Mouse (Mus musculus) cortical plate, adult 2 months (tissue): Measurements from ENCODE around the gene Tbc1d2b. TPM values are rescaled to one million over a fixed set of nuclear protein-coding genes. Genes with fewer than 3 reads are reported as not detected.

Experiments
- H3K27ac ChIP-seq: fragments of 200-500 bp; 2 replicates; pipeline ENCODE4 v1.5.1; 2012; ENCODE audit warnings: low read length, control low read depth, inconsistent platforms; ENCODE audit not compliant: insufficient read depth
- H3K4me1 ChIP-seq: fragments of 200-500 bp; 2 replicates; pipeline ENCODE4 v1.6.1; 2011; ENCODE audit warnings: low read length; ENCODE audit not compliant: control insufficient read depth, insufficient read depth
- H3K4me3 ChIP-seq: fragments of 200-500 bp; 2 replicates; pipeline ENCODE4 v1.5.1; 2011; ENCODE audit warnings: mild to moderate bottlenecking, low read length, control low read depth; ENCODE audit not compliant: insufficient read depth
- CTCF ChIP-seq: fragments of 200-500 bp; IDR thresholded peaks from 2 replicates; pipeline ENCODE4 v1.5.1; 2011; ENCODE audit warnings: mild to moderate bottlenecking, control low read depth, low read length; ENCODE audit not compliant: insufficient read depth; ENCODE audit errors: extremely low read depth
- POLR2A ChIP-seq: fragments of 200-500 bp; IDR thresholded peaks from 2 replicates; pipeline ENCODE4 v1.6.1; 2011; ENCODE audit warnings: mild to moderate bottlenecking, low read length, control low read depth; ENCODE audit not compliant: insufficient read depth; ENCODE audit errors: extremely low read depth
- polyA plus RNA-seq: library from polyadenylated mRNA; depleted of rRNA; stranded (reverse); fragments of >200 nt; gene quantifications from 2 replicates; pipeline ENCODE4 v1.2.3, GENCODE M21; 2012

Tbc1d2b gene
- polyA plus RNA-seq, 1 experiment = 11.4 TPM

DNA sequence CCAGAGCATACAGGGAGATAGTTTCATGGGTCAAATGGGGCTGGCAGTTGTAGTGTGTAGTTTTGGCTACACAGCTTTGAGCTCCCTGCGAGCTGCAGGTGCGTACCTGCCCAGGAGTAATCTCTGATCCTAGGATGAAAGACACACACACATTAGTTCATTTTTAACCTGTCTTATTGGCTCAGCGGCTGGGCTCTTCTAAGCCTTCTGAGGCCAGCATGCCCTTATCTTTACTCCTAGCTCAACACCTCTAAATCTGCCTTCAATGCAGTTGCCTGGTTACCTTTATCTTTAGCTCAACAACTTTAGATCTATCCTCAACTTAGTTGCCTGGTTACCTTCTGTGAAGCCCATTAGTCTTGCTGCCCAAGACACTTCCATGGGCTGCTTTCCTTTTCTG lies 7.8 kb upstream of the Tbc1d2b start:
- Histone ChIP-seq H3K4me3 (no peak overlapping the region), H3K27ac (no peak overlapping the region), H3K4me1 (no peaks in the 10 kb centered on the region)
- TF ChIP-seq CTCF (no peak), POLR2A (no peak)

DNA sequence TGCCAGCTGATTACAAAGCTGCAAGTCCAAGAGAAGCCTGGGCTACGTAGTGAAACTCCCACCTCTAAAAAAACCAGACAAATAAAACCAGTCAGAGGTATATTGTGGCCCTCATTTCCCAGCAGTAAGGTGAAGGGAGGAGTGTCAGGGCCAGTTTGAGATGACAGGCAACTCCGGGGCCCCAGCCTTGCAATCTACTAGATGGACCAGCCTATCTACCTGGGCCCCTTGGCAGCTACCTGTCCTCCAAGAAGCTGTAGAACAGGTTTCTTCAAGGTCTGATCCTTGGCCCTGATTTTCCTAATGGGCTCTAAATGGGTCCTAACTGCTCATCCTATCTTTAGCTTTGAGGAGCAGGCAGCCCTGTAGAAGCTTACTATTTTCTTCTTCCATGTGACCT lies 7.3 kb upstream of the Tbc1d2b start:
- Histone ChIP-seq H3K27ac (no peak overlapping the region), H3K4me3 (no peak overlapping the region), H3K4me1 (no peaks in the 10 kb centered on the region)
- TF ChIP-seq POLR2A (no peak), CTCF (no peak)

DNA sequence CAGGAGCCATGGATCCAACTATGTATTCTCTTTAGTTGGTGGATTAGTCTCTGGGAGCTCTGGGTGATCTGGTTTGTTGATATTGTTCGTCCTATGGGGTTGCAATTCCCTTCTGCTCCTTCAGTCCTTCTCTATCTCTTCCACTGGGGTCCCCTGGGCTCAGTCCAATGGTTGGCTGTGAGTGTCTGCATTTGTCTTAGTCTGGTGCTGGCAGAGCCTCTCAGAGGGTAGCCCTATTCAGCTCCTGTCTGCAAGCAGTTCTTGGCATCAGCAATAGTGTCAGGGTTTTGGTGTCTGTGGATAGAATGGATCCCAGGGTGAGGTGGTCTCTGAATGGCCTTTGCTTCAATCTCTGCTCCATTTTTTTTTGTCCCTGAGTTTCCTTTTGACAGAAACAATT lies 6.2 kb upstream of the Tbc1d2b start:
- Histone ChIP-seq H3K27ac (no peak overlapping the region), H3K4me1 (no peaks in the 10 kb centered on the region), H3K4me3 (no peak overlapping the region)
- TF ChIP-seq POLR2A (no peak), CTCF (no peak)

DNA sequence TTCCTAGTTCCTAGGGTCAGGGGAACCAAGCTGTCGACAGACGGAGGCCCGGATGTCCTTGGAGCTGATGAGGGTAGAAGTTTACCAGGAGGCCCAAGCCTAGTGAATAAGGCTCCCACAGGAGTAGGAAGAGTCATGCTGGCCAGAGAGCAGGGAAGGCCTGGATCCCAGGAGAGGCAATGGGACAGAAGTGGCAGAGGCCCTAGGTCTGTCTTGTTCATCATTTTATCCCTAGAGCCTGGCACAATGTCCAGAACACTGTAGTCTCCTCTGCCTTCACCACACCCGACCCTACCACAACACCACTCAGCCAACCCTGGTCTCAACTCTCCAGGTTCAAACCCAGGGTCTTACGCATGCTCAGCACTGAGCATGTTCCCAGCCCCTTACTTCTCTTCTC lies 5.3 kb upstream of the Tbc1d2b start:
- Histone ChIP-seq H3K4me3 (no peak overlapping the region), H3K27ac (no peak overlapping the region), H3K4me1 (no peaks in the 10 kb centered on the region)
- no peak for TF ChIP-seq POLR2A
- no peak for TF ChIP-seq CTCF

DNA sequence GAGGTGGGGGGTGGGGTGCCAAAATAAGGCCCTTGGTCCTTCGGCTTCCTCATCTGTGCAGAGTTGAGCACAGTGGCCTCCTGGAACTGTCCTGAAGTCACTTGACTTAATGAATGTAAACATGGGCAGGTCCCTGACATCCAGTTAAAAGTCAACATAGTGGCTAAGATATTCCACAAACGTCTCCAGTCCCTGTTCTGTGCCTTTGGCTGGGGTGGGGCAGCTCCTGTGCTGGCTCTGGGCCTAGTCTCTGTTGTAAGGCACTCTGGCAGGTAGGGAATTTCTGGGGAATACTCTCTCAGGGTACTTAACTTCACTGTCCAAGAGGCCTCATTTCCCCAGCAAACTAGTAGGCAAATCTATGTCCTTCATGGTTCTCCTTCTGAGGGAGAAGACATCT lies 4.9 kb upstream of the Tbc1d2b start:
- no peaks in the 10 kb centered on the region for H3K4me1 ChIP-seq

DNA sequence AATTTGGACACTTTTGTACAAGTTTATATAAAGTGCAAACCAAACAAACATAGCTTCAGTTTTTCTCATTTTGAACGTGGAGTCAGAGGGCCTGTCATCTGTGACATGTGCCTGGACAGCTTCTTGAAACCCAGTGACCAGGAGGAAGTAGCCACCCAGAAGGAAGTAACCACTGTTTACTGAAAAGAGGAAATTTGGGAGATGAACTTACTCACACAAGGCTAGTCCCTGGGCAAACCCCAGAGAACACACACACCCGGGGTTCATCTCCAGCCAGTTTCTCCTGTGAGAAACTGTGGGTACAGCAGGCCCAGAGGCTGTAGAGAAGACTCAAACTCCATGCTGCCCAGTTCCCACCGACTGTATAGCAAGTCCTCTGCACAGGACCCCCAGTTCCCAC lies 3.9 kb upstream of the Tbc1d2b start:
- H3K4me3 ChIP-seq = no peak overlapping the region

More for the DNA sequence above, 4.9 kb upstream of the Tbc1d2b start:
- H3K27ac ChIP-seq = no peak overlapping the region
- TF ChIP-seq POLR2A = no peak
- no peak for TF ChIP-seq CTCF
- H3K4me3 ChIP-seq = no peak overlapping the region

DNA sequence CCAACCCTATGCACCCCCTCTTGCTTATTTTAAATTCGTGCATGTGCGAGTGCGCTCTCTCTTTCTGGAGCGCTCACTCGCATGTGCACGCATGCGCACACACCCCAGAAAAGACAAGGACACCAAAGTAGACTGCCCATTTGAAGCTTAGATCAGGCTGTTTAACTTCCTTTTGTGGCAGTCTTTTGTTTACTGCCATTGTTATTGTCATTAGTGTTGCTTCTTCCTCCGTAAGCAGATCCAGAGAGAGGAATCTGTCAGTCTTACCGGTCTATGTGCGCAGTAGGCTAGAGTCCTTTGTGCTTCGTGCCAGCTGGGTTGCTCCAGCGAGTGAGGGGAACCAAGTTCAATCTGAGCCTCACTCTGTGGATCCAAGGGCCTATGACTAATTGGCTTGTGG lies 1.7 kb upstream of the Tbc1d2b start:
- Histone ChIP-seq H3K4me3 (no peak overlapping the region), H3K27ac (no peak overlapping the region), H3K4me1 (no peaks in the 10 kb centered on the region)
- no peak for TF ChIP-seq CTCF

More for the DNA sequence above, 3.9 kb upstream of the Tbc1d2b start:
- no peaks in the 10 kb centered on the region for H3K4me1 ChIP-seq
- no peak overlapping the region for H3K27ac ChIP-seq
- TF ChIP-seq POLR2A = no peak
- no peak for TF ChIP-seq CTCF

DNA sequence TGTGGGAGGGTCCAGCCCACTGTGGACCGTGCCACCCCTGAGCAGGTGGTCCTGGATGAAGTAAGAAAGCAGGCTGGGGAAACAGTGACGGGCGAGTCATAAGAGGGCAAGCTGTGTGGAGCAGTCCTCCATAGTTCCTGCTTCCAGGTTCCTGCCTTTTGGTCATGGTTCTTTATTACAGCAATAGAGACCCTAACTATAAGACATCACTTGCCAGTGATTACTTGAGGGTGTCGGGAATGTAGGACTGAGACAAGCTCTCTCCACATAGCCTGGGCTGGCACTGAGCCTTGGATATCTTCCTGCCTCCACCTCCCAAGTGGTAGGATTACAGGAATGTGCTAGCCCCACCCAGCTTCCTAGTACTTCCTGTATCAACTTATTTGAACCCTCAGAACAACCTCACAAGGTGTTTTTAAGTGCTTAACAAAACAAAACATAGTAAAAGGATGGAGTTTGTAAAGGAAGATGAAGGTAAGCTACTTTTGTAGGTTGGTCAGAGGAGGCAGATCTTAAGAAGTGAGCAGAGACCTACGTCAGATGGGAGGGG lies 1.0 kb upstream of the Tbc1d2b start:
- Histone ChIP-seq H3K4me3 (no peak overlapping the region), H3K4me1 (no peaks in the 10 kb centered on the region; the same call in 1 of the 2 replicates), H3K27ac (no peak overlapping the region)
- no peak for TF ChIP-seq POLR2A

DNA sequence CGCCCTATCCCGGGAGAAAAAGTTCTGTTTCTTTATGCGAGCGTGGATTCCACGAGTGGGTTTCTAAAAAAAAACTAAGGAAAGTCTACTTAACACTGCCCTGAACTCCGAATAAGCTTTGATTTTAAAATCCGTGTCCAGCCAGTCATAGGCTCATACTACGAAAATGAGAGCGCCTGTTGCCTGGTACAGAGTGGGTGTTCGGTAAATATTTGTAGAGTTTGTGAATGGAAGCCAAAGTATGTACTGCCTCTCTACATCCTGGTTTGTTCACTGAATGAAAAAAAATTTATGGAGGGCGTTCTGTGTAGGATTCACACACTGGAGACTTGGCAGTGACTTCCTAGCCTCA lies 316 bp upstream of the Tbc1d2b start:
- Histone ChIP-seq H3K4me3 (peak overlapping the region; percentile 81), H3K27ac (no peak overlapping the region), H3K4me1 (peaks cover 3% of the 10 kb centered on the region; the same call in 1 of the 2 replicates)
- TF ChIP-seq POLR2A (no peak), CTCF (no peak)

DNA sequence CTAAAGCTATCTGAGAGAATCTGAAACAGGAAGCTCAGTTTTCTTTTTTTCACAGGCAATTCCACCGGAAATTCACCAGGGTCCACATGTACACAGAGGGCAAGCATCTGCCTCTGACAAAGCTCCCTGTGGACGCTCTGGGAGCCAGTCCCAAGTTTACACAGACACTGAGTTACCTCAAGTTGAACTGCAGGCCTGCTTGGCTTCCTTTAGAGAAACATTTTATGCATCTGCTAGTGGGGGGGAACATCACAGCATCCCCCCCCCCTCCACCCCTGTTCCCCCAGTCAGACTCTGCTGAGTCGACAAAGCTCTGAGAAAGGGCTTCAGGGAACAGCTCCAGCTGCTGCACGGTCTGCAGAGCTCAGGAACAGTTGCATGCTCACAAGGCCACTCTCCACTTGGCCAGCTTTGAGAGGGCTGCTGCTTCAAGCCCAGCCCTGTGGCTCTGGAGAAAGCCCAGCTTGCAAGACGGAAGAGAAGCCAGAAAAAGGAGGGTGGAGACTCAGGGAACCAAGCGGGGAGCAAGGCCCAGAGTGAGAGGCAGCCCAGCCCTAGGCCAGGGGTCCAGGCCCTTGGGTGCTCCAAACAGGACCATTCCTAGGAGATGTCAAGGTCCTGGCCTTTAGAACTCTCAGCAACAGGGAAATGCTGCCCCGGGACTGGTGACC lies 1.5 kb downstream of the Tbc1d2b start:
- no peak for TF ChIP-seq CTCF
- TF ChIP-seq POLR2A = no peak
- Histone ChIP-seq H3K4me3 (peak overlapping the region; percentile 81), H3K4me1 (peaks cover 4% of the 10 kb centered on the region; the same call in 1 of the 2 replicates), H3K27ac (no peak overlapping the region)

DNA sequence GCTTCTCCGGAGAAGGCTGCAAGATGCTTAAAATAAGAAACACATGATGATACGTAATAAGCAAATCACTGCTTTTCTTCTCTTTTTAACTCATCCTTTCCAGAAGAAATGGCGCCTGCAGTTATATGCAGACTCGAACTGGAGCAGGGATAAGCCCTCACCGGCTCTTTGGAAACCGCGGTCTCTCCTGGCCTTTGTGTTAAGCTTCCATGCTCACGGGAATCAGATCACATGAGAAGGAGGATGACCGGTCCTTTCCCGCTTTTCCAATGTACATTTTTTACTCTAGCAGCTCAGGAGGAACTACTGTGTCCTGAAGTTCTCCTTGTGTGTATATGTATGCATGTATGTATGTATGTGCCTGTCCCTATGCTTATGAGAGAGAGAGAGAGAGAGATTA lies 3.7 kb downstream of the Tbc1d2b start:
- Histone ChIP-seq H3K4me1 (peaks cover 4% of the 10 kb centered on the region; the same call in 1 of the 2 replicates), H3K27ac (no peak overlapping the region), H3K4me3 (no peak overlapping the region)
- TF ChIP-seq POLR2A = no peak
- TF ChIP-seq CTCF = no peak
